Mouse (Mus musculus) lung, postnatal 0 days (tissue): ENCODE measurements around the gene Cdh8.

ENCODE experiments used
- CTCF ChIP-seq: IDR thresholded peaks from 2 replicates; pipeline ENCODE4 v1.5.1; 2016; ENCODE audit warnings: antibody characterized with exemption, mild to moderate bottlenecking
- EP300 ChIP-seq: IDR thresholded peaks from 2 replicates; pipeline ENCODE4 v1.6.1; 2016; ENCODE audit warnings: antibody characterized with exemption, mild to moderate bottlenecking, control low read depth

GRCm38 (mm10) chr8:99166966-99167365 lies 249.3 kb downstream of the Cdh8 start:
- no peak for TF ChIP-seq EP300
- TF ChIP-seq CTCF: no peak
